Mouse (Mus musculus) NIH3T3 (cell line): ENCODE measurements around the gene Myo10.
A peak's percentile ranks its signal among the peaks of the same experiment; 100 is the strongest.

ENCODE experiments used
- DNase-seq: peaks from one replicate; pipeline ENCODE4 v3.0.0-alpha.2; 2012; ENCODE audit warnings: low read depth

Gene Myo10

GRCm38 (mm10) chr15:25652368-25652767 is 30.0 kb downstream of the Myo10 start:
- no peak for DNase-seq

- peak; percentile 79 for DNase-seq
Observed at GRCm38 (mm10) chr15:25652933-25653332, 30.6 kb downstream of the Myo10 start.

GRCm38 (mm10) chr15:25653680-25654079 is 31.4 kb downstream of the Myo10 start:
- DNase-seq = no peak

GRCm38 (mm10) chr15:25662833-25663519 is 40.7 kb downstream of the Myo10 start:
- no peak for DNase-seq

GRCm38 (mm10) chr15:25669283-25670247 is 47.2 kb downstream of the Myo10 start:
- DNase-seq = no peak

GRCm38 (mm10) chr15:25673231-25673980 is 51.1 kb downstream of the Myo10 start:
- DNase-seq = no peak

GRCm38 (mm10) chr15:25674099-25674931 is 52.0 kb downstream of the Myo10 start:
- DNase-seq = no peak

- no peak for DNase-seq
Observed at GRCm38 (mm10) chr15:25674932-25675250, 52.6 kb downstream of the Myo10 start.

GRCm38 (mm10) chr15:25675359-25675758 is 53.0 kb downstream of the Myo10 start:
- no peak for DNase-seq

GRCm38 (mm10) chr15:25676056-25676785 is 53.9 kb downstream of the Myo10 start:
- DNase-seq = no peak

GRCm38 (mm10) chr15:25679081-25679480 is 56.8 kb downstream of the Myo10 start:
- no peak for DNase-seq

- DNase-seq = peak; percentile 57
Observed at GRCm38 (mm10) chr15:25679616-25680015, 57.3 kb downstream of the Myo10 start.

GRCm38 (mm10) chr15:25680269-25680818 is 58.0 kb downstream of the Myo10 start:
- no peak for DNase-seq

GRCm38 (mm10) chr15:25682953-25683507 is 60.7 kb downstream of the Myo10 start:
- DNase-seq = no peak

GRCm38 (mm10) chr15:25685186-25685585 is 62.9 kb downstream of the Myo10 start:
- no peak for DNase-seq

GRCm38 (mm10) chr15:25688424-25689283 is 66.3 kb downstream of the Myo10 start:
- no peak for DNase-seq

GRCm38 (mm10) chr15:25689477-25689876 is 67.2 kb downstream of the Myo10 start:
- no peak for DNase-seq

- DNase-seq = no peak
Observed at GRCm38 (mm10) chr15:25690066-25690745, 67.9 kb downstream of the Myo10 start.

GRCm38 (mm10) chr15:25690746-25691105 is 68.4 kb downstream of the Myo10 start:
- no peak for DNase-seq
